In the genomic region with DNA sequence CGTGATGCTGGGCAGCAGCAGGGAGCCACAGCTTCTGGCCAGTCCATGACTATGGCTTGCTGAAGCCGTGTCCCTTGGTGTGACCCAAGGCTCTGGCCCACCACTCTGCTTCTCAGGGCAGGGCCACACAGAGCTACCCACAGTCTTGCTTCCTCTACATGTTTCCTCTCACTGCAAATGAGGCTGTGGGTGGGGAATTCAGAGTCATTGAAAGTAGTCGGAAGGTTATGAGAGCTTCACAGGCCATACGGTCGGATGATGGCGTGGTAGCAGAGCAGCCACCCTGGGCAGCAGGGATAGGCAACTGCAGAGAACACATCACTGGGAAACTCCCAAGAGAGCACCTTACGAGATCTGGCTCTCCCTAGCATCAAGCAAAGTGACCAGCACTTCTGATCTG, we compare ENCODE assay signal across 18 mouse cellular contexts. TPM values are rescaled to one million over a fixed set of nuclear protein-coding genes. Genes with fewer than 3 reads are reported as not detected.
DNase-seq lines count a peak whose midpoint lies in the region; ATAC-seq and TF ChIP-seq lines count a peak whose summit lies in the region.
"Had no signal": no experiment of that assay in that cellular context is flagged by ENCODE, and none has a peak within 500 bp of the region (broad histone marks: within the 10 kb centered on the region; RNA-seq: fewer than 3 reads in every experiment).

No protein-coding gene starts in this region.

- WGBS in small intestine, adult 2 months: 87% methylated on average over 7 of the region's 7 CpGs

- no peak for TF ChIP-seq CTCF in small intestine, adult 2 months (IDR thresholded peaks at IDR 0.05; ENCODE audit: extremely low read depth, insufficient read length, insufficient replicate concordance, low read depth, low read length)

- H3K27me3 ChIP-seq in small intestine, adult 2 months (ENCODE audit: control insufficient read depth, insufficient read depth, low read length): no peaks in the 10 kb centered on the region
- H3K27me3 ChIP-seq: forebrain, embryonic 15.5 days; intestine, embryonic 15.5 days; liver, embryonic 13.5 days; Patski had no signal

- peak; percentile 19 for ATAC-seq in inflammation-experienced regulatory T-cells, adult 6 months
- ATAC-seq: forebrain, embryonic 15.5 days; intestine, embryonic 15.5 days; Patski had no signal

- H3K4me3 ChIP-seq in small intestine, adult 2 months (ENCODE audit: low read depth, low read length): peak overlapping the region; percentile 18; the same call in 1 of the 2 replicates
- H3K4me3 ChIP-seq: forebrain, embryonic 15.5 days; heart, embryonic 15.5 days; intestine, embryonic 15.5 days; left cerebral cortex, adult 2 months; liver, embryonic 13.5 days; midbrain, embryonic 12.5 days had no signal

- DNase-seq in heart, adult 11 months: peak; percentile 81
- DNase-seq in heart, adult 18-20 months: no peak
- peak; percentile 30 to 51 for DNase-seq in spleen, adult 18-20 months
- no peak for DNase-seq in spleen, adult 12 weeks (ENCODE audit: low spot score)
- no peak for DNase-seq in adrenal gland, postnatal 4 days (ENCODE audit: low spot score in 2 of 2)
- no peak for DNase-seq in kidney, adult 18-20 months
- DNase-seq: adrenal gland, postnatal 25 days; cerebellum, postnatal 10 days; kidney, postnatal 10 days; liver, embryonic 13.5 days had no signal

- peak overlapping the region; percentile 12 for H3K27ac ChIP-seq in small intestine, adult 2 months (ENCODE audit: insufficient read depth, low read depth, low read length)
- H3K27ac ChIP-seq: forebrain, embryonic 15.5 days; heart, embryonic 15.5 days; intestine, embryonic 15.5 days; left cerebral cortex, adult 2 months; liver, embryonic 13.5 days; midbrain, embryonic 12.5 days had no signal

- peaks cover 4% of the 10 kb centered on the region; the same call in 1 of the 2 replicates for H3K4me1 ChIP-seq in small intestine, adult 2 months (ENCODE audit: control insufficient read depth, insufficient read depth, insufficient read length, low read length)
- H3K4me1 ChIP-seq: forebrain, embryonic 15.5 days; heart, embryonic 15.5 days; intestine, embryonic 15.5 days; liver, embryonic 13.5 days had no signal

- H3K36me3 ChIP-seq in small intestine, adult 2 months (ENCODE audit: control insufficient read depth, insufficient read depth, low read length): no peaks in the 10 kb centered on the region
- H3K36me3 ChIP-seq: forebrain, embryonic 15.5 days; heart, embryonic 15.5 days; intestine, embryonic 15.5 days; liver, embryonic 13.5 days; midbrain, embryonic 12.5 days had no signal

- TF ChIP-seq POLR2A in small intestine, adult 2 months (IDR thresholded peaks at IDR 0.05; ENCODE audit: low read depth, low read length): no peak

RNA-seq across cellular contexts. Expression of a gene that starts 3.2 kb away (rescaled TPM):
- total RNA-seq in heart, adult 18-20 months (2021): 10 to 100 TPM; 19.8 to 24.1 TPM
- 100 to 1,000 TPM; 144 to 156 (median 153) TPM for polyA plus RNA-seq in inflammation-experienced regulatory T-cells, adult 6 months (2017; shearing (Covaris generic))
- polyA plus RNA-seq in small intestine, adult 2 months (2012; rRNA removed): 6.4 and 18.1 TPM in 2 replicates
- 10 to 100 TPM; 31.6 to 37.2 TPM for total RNA-seq in adrenal gland, postnatal 4 days (2021)

Comparison
In these comparisons a context has a peak if more than half of its experiments do, and no peak if none do; other contexts are left out.
1. DNase-seq: peak in heart, adult 11 months (single experiment) and spleen, adult 18-20 months (2 of 2); none in heart, adult 18-20 months (0 of 2), spleen, adult 12 weeks (single experiment), adrenal gland, postnatal 4 days (0 of 2) and kidney, adult 18-20 months (single experiment).